Mouse (Mus musculus): ENCODE measurements at regions not wholly inside any gene's neighbourhood (a gene's known extent, or its start where the extent isn't known, plus 50 kb on each side); places are given as distances from the start of the nearest gene placed in this dataset.

DNA sequence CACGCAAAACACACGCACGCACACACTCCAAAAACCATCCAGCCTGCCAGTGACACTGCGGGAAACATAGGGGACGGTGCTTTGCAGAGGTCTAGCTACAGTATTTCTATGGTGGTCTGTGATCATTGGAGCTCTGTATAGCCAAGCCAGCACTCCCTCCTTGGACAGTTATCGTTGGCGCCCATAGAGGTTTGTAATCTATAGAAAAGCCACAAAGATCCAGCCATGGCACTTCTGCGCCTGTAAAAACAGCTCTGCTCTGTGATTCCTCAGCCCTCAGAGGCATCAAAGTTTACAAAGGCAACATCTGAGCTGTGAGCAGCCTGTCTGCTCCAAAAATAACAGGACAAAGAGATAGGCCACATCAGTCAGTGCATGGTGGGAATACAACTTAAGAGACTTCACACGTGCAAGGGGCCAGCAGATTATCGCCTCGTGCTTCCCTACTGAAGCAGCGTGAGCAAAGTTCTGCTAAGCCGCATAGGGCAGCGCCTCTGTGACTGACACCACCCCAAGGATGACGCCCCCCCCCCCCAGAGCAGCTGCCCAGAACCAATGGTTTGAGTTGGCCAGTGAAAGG lies 194.7 kb downstream of the Ackr3 start:
- no peak for DNase-seq (ENCODE audit: low read depth, low spot score)

DNA sequence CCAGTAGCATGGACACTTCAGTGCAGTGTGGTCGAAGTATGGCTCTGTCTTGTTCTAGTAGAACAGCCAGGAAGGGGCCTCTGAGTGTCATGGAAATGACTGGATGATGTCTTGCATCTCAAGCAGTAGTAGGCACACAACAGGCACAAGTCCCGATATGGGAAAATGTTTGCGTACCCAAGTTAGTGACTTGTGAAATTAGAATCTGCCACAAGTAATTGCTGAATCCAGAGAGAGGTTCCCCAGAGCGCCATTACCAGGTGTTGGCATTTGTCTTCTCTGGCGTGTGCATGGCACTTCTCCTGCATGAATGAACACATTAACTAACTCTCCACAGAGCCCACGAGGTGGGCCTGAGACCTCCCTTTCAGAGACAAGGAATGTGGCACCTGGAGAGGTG lies 199.3 kb downstream of the Ackr3 start:
- DNase-seq (ENCODE audit: low read depth, low spot score): no peak

DNA sequence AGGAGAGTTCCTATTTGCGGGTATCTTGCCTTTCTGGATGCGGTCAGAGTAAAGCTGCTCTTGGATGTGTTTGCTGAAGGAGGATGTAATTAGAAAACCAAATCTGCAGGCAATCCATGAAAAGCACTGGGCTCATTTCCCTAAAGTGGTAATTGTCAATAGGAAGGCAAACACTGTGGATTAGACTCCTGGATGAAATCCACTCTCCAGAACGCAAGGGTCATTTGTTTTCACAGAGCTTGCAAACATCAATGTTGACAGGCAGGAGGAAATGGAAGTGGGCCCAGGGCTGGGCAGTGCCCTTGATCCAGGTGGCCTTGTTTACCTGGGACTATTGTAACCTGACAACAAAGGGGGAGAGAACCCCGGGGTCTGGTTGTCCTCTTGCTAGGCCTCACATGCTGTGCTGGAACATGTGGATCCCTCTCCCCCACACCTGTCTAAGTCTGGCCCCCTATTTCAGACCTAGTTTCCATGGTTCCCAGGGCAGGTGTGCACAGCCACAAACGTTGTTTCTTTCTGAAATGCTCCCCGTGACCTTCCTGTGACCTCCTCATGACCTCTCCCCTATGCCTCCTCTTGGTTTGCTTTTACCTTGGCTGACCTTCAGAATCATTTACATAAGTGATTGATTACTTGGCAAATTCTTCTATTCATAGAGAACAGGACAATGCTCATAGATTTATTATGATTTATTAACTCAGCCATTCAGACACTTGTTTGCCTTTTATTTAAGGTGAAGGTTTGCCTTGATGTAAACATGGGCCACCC lies 197.9 kb upstream of the Cops8 start:
- DNase-seq (ENCODE audit: low read depth, low spot score): no peak

DNA sequence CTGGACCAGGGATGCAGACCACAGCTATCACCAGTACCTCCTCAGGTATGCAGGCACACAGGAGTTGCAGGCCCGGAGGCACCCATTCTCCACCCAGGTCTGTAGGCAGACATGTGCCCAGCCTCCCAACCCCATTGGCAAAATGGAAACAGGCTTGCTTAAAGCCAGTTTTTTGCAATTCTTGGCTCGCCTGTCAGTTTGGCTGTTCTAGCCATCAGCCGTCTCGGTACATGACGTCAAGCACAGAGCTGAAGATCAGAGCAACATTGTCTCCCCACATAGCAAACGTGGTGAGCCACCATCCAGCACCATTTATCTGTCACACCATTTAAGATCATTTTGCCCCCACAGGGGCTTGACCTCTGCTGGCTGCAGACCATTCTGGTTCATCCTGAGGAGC lies 196.1 kb upstream of the Cops8 start:
- DNase-seq (ENCODE audit: low read depth, low spot score): no peak

DNA sequence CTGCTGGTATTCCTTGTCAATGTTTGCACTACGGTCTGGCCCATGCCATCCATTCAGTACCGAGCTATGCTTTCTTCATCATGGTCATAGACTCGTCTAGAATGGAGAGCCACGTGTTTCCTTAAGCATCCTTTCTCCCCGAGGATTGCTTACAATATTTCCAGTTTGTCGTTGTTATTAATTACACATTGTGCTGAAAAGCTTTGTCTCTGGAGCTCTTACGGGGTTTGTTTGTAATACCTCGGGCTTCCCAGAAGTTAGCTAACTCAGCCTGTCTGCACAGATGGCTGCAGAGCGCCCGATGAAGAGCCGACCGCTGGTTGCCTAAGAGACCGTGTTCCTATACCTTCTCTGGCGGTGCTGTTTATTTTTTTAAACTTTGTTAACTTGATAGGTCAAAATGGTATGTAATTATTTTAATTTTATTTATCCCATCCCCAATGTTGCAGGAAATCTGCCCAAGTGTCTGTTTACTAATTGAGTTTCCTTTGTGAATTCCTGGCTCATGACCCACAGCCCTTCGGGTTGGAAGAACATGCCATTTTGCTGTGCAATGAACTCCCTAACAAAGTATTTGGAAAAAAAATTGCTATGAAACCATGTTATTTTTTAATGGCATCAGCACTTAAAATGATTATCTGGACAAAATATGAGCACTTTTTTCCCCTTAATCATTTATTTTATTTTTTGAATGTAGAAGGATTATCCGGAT lies 194.1 kb upstream of the Cops8 start:
- peak; percentile 39 for DNase-seq (ENCODE audit: low read depth, low spot score)

DNA sequence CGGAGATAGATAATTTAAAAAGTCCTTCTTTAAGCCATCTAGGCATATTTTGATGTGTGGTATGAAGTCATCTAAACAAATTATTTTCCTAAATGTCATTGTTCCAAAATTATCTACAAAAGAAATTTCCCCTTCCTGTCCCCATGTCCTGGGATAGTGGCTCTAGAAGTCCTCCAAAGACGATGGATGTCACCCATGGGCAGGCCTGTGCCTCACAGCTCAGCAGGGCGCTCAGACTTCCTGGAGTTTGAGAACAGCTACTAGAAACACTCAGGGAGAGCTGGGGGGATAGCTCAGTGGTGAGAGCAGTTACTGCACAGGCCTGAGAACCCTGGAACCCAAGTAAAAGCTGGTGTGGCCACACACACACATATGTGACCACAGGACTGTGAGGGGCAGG lies 193.5 kb upstream of the Cops8 start:
- DNase-seq (ENCODE audit: low read depth, low spot score): no peak

DNA sequence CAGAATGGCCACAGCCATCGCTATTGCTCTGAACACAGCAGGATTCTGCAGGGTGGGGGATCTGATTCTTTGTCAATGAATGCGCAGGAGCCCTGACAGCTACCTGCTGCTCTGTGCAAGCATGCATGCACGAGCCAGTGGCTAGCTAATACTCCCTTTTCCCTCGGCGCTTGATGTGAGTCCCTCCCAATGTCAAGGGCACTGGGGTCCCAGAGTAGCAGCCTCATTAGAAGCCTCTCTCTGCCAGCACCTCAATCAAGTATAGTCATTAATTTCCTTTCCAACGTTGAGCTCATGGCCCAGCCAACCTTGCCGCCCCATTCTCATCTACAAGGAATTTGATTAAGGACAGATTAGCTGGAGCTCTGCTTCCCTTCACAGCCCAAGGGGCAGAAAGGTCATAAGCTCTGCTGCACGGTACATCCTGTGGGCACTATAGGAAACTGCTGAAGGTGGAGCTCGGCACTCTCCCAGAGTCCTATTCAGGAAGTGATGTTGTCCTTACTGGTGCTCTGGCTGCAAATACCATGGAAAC lies 190.2 kb upstream of the Cops8 start:
- no peak for DNase-seq (ENCODE audit: low read depth, low spot score)

DNA sequence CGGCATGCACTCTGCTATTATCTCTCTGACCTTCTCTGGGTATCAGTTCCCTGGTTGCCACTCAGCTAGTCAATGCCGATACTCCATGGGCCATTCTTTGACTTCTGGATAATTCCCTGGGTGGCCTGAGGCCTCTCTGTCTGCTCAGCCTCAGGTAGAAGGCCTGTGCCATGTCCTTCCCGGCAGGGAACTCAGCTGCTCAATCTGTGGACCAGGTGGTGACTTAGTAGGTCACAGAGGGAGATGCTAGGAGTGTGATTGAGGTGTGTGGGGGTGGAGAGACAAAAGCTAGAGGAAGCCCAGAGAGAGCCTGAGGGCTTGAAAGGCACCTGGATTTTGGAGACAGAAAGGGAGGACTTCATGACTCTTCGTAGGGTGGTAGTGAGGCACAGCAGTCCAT lies 188.0 kb upstream of the Cops8 start:
- DNase-seq (ENCODE audit: low read depth, low spot score): peak; percentile 95

DNA sequence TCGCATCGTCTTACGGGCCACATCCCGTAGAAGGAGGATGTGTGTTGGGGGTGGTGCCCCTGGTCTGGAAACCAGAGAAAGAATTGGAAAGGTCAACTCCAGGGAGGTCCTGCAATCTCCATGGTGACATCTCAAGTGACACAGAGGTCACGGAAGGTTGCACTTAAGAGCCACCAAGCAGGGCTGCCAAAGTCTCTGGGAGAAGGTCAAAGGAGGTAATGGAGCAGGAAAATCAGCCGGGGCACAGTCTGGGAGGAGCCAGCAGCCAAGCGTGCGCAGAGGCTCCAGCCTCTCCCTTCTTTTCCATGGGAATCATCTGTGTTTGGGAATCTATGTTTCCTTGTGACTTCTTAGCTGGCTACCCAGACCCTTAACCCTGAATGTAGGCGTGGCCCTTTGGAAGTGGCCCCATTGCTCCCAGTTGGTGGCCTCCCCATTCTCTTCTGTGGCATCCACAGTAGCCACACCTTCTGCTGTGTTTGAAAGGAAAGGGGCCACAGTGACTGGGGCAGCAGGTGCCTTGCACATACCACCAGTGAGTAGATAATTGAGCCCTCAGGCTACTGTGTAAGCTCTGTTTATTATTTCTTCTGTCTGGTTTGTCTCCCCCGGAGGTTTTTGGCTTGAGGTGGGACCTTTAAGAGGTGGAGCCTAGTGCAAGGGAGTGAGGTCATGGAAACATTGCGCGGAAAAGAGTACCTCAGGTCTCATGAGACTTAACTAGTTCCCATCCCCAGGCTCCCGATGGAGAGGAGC lies 178.5 kb upstream of the Cops8 start:
- no peak for DNase-seq (ENCODE audit: low read depth, low spot score)

DNA sequence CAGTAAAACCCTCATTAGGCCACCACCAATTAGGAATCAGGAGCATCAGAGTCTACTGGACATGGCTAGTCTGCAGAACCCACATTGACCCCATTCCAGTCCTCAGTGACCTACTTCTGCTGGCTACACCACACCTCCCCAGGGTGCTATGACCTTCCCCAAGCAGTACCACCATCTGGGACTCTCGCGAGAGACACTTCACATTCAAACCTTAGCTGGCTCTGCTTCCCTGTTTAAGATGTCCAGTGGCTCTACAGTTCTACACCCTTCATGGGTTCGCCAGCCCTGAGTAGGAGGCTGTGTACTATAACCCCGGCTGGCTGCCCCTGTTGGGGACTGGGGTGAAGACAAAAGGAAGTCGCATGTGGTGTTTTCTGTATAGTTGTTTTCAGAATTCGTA lies 174.4 kb upstream of the Cops8 start:
- no peak for DNase-seq (ENCODE audit: low read depth, low spot score)

DNA sequence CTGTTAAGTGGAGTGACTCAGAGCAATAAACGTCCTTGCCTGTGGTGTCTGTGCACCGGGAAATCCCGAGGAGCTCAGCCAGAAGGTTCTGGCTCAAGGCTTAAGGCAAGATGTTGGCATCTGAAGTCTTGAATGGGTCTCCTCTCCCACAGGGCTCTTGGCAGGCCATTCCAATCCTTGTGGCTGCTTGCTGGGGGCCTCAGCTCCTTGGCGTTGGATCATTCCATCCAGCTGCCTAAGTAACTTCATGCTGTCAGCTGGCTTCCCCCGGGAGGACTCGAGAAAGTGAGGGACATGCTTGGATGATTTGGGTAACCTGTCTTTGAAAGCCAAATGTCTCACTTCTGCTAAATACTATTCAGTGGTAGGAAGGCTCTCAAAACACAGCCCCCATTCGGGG lies 174.0 kb upstream of the Cops8 start:
- no peak for DNase-seq (ENCODE audit: low read depth, low spot score)

DNA sequence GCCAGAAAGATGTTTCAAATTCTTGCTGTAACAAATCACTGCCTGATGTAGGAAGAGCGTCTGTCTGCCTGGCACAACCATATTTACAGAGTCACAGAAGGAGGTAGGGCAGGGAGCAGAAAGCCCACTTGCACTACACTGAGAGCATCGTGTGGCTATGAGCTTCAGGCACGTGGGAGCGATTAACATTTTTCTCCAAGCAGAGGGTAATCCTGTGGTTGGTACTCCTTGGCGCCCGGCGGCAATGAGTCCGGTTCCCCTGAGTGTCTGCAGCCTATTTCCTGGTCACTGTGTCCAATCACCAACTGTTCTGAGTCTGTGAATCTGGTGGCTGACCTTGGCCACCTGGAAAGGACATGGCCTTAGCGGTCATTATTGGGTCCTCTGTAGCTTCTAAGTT lies 172.3 kb upstream of the Cops8 start:
- DNase-seq (ENCODE audit: low read depth, low spot score): no peak

DNA sequence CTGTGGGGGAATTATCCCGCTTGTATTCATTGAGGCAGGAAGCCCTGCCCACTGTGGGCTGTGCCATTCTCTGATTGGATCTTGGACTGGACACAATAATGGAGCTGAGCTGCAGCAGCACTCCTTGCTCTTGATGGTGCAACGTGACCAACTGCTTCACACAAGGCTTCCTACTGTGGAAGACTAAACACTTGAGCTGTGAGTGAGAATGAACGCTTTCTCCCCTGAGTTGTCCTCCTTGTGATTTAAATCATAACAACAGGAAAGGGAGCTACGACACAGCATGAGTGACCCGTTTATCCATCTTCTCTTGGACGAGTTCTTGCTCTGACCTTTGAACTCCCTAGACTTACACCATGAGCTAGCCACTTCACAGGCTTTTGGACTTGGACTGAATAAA lies 171.0 kb upstream of the Cops8 start:
- no peak for DNase-seq (ENCODE audit: low read depth, low spot score)

DNA sequence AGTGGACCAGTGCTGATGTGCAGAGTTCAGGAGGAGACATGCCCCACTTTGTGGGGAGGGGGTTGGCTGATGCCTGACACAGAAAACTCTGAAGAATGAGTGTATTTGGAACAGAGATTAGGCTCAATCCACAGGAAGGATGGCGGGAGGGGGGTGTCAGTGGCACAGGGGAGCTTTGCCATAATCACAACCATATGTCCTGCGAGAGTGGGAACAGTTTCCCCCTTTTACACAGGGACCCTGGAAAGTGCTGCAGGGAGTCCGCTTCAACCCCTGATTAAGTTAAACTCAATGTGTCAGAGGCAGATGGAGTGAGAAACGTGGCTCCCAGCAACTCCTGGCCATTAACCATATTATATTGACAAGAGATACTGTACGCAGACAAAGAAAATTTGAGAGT lies 168.9 kb upstream of the Cops8 start:
- no peak for DNase-seq (ENCODE audit: low read depth, low spot score)

DNA sequence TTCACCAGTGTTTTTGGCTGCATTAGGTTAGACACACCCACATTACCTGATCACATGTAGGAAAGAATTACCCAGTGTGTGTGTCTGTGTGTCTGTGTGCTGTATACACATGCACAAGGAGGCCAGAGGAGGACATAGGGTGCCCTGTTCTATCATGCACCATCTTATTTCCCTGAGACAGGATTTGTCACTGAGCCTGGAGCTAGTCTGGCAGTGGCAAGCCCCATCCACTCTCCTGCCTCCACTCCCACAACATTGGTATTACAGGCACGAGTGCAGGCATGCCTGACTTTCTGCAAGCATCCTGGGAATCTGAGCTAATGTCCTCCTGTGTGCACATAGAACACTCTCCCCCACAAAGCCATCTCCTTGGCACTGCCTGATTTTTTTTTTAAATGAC lies 162.1 kb upstream of the Cops8 start:
- peak; percentile 17 for DNase-seq (ENCODE audit: low read depth, low spot score)

DNA sequence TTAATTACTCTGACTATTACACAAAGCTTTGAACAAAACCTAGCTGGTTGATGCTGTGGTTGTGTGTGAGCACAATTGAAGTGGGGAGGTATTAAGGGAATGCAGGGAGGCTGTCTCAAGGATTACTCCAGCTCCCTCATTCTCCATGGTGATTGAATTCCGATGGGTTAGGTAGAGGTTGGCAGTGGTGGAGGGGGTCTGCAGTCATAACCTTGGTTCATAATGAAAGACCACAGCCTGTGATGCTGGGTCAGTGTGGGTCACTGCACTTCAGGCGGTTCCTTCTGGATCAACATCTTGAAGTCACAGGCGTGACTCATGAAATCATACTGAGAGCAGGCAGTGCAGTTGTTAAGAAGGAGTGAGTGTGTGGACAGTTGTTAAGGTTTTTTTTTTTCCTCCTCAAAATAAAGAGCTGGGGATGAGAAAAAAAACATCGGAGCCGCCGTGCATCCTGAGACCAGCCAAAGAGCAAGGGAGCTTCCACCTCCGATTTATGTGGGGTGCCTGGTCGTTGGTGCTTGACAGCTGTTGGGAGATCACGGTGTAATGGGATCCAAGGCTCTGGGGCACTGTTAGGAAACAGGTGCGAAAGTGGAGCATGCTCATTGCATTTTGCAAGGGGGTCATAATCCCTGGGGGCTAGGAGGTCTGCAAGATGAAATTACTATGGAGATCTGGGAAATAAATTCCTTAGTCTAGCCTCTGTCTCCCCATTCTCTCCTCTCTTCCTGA lies 161.5 kb upstream of the Cops8 start:
- DNase-seq (ENCODE audit: low read depth, low spot score): peak; percentile 19

DNA sequence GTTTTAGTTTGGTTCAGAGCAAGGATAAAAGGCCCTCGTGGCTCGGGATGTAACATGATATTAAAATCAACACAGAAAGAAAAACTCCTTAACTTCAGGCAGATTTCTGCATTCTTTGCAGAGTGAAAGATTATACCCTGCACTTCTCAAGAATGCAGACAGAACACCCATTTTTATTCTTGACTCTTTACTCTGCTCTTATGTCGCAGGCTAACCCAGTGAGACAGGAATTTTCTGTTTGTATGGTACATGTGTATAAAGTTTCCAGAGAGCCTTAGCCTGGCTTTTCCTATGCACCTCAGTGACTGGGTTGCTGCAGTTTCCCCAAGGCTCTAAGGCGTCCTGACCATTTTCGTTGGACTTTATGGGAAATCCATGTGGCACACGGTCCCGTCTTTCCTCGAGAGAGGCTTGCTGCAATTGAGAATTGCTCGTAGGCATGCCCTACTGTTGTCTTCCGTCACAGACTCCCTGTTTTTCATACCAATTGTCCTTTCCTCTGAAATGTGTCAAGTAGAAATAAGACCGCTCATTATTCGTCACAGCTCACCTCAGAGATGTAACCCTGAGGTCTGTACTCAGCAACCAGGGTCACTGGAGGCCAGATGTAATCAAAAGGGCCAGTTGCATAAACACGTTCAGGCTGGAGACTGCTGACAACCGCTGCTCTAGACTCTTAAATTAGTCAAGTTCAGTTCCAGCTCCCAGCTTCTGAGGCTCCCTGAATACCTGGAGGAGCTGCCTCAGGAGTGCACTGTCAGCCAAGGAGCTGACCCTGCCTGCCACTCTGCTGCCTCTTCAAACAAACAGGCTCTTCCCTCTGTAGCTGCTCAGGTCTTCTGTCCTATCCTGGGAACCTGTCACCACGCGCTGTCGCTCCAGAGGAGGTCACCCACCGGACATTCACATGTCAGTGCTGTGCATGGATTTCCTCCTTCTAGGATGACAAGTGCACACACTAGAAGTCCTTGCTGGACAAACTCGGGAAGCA lies 160.2 kb upstream of the Cops8 start:
- no peak for DNase-seq (ENCODE audit: low read depth, low spot score)

DNA sequence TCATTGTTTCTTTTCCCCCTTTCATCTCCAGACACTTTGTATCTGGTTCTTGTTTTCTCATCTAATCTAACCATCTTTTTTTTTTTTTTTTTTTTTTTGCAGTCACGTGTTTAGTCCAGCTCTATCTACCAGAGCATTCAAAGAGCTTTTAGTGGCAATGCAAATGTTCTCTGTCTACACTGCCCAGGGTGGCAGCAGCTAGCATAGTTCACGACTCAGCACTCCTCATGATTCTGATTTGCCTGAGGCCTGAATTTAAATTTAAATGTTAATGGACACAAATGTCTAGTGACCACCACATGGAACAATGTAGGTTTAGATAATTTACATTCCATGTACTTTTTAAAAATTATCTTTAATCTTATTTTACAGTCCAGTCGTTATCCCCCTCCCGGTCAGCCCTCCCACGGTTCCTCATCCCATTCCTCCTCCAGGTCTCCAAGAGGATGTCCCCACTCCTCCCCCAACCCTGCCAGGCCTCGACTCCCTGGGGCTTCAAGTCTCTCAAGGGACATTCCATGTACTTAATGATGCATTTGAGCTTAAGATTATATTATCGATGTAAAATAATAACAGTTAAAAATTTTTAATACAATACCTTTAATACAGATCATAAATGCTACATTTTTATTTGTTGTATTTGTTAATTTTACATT lies 153.1 kb upstream of the Cops8 start:
- DNase-seq (ENCODE audit: low read depth, low spot score): no peak

DNA sequence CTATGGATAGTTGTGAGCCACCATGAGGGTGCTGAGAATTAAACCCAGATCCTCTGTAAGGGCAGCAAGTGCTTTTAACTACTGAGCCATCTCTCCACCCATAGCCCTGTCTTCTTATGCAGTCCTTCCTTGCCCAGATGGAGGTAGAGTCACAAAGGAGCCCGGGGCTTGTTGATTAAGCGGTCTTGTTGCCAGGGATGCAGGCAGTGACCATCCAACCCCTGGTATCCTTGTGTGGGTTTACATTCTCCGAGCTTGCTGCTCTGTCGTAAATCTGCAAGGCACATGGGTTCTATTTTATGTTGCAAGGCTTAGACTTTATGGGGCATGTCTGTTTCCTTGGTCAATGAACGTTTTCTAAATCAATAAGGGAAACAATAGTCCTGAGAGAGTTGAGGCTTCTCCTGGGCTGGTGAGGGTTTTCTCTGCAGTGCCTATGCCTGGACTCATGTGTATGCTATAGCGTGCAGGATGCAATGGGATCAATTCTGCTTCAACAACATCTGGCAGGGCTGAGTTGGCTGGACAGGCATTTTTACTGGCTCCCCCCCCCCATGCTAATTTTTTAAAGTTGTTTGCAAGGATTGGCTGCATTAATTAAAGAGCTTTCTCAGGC lies 150.7 kb upstream of the Cops8 start:
- DNase-seq (ENCODE audit: low read depth, low spot score): no peak
